Mouse (Mus musculus) stomach, embryonic 15.5 days (tissue): ENCODE data around the gene Spint4. TPM values are rescaled to one million over a fixed set of nuclear protein-coding genes. Genes with fewer than 3 reads are reported as not detected.
"Not testable (repeated sequence)": the region's sequence is repeated elsewhere in the genome, so short reads cannot be mapped to it uniquely, and the experiment has no call there.

Experiments used
- ATAC-seq: fragments of 200-750 bp; cut with Nextera tagmentation; 2 replicates; pipeline ENCODE4 v1.8.0; 2017; ENCODE audit warnings: low read depth, moderate number of reproducible peaks, moderate TSS enrichment; ENCODE audit not compliant: insufficient read depth, low FRiP score
- H3K27ac ChIP-seq: fragments of 300-500 bp; sonication (generic); 2 replicates; pipeline ENCODE4 v1.5.1; 2015; ENCODE audit warnings: mild to moderate bottlenecking, inconsistent platforms
- H3K27me3 ChIP-seq: fragments of 300-500 bp; sonication (generic); replicated peaks from 2 replicates; pipeline ENCODE4 v1.6.1; 2015; ENCODE audit warnings: inconsistent platforms
- H3K36me3 ChIP-seq: fragments of 300-500 bp; sonication (generic); 2 replicates; pipeline ENCODE4 v1.6.1; 2015; ENCODE audit warnings: inconsistent platforms
- H3K4me1 ChIP-seq: fragments of 300-500 bp; sonication (generic); 2 replicates; pipeline ENCODE4 v1.6.1; 2015; ENCODE audit warnings: inconsistent platforms
- H3K4me2 ChIP-seq: fragments of 300-500 bp; sonication (generic); 2 replicates; pipeline ENCODE4 v1.6.1; 2015; ENCODE audit warnings: mild to moderate bottlenecking, inconsistent platforms
- H3K4me3 ChIP-seq: fragments of 300-500 bp; sonication (generic); replicated peaks from 2 replicates; pipeline ENCODE4 v1.5.1; 2015; ENCODE audit warnings: inconsistent platforms
- H3K9ac ChIP-seq: fragments of 300-500 bp; sonication (generic); 2 replicates; pipeline ENCODE4 v1.6.1; 2015; ENCODE audit warnings: inconsistent platforms
- H3K9me3 ChIP-seq: fragments of 300-500 bp; sonication (generic); 2 replicates; pipeline ENCODE4 v1.6.1; 2016; ENCODE audit warnings: inconsistent platforms
- WGBS: fragments of 180-500 bp; shearing (Covaris S2); methylation state at CpG from one replicate; pipeline ENCODE4 v1.1.7; 2015; 5-methylcytosine and 5-hydroxymethylcytosine counted together
- polyA plus RNA-seq: library from polyadenylated mRNA; unstranded; fragments of >200 nt; fragmentation: Nextera tagmentation; extraction: Ambion mirVana; gene quantifications from 2 replicates; pipeline ENCODE4 v1.2.1, GENCODE M21; 2015

The Spint4 gene
- polyA plus RNA-seq, 1 experiment from 2014 or later, result not detected

DNA sequence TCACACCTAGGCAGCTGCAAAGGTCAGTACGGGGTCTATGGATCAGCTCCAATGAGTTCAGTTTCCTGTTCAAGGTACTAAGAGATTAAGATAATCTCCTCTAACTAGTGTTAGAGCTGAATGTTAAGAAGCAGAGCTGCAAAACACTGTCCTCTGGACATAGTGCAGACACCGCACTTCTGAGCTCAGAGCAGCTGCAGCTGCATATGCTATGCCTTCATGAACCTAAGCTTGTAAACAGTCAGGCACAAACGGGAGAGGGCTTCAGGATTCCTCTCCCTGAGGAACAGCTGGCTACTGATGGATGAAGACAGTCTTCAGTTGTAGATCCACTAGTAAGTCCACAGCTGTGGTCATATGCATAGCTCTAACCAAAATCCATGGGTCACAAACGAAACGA, 2.7 kb downstream of the Spint4 start:
- H3K27me3 ChIP-seq, result no peaks in the 10 kb centered on the region
- 43% methylated on average over 5 of the region's 5 CpGs for WGBS
- no peak; the same call in 1 of the 2 replicates for ATAC-seq
- no peaks in the 10 kb centered on the region for H3K36me3 ChIP-seq
- no peaks in the 10 kb centered on the region for H3K9me3 ChIP-seq
- no peak overlapping the region for H3K9ac ChIP-seq
- no peak overlapping the region for H3K4me3 ChIP-seq
- H3K27ac ChIP-seq, result no peak overlapping the region
- H3K4me1 ChIP-seq, result no peaks in the 10 kb centered on the region
- no peak overlapping the region for H3K4me2 ChIP-seq

DNA sequence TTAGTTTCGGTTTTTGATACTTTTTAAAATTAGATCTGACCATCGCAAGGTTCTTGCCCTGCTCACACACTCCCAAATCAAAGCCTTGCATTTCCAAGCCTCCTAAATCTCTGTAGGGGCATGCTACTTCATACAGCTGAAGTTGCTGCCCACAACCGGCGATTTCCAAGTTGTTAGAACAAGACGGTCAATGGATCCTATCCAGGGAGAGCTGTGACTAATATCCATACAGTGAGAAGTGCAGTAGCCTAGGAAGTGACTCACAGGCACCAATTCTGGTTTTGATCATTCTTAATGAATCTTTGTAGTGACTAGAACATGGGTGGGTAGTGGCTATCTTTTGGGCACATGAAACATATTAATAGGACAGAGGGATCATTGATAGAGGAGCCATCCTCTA, 3.5 kb downstream of the Spint4 start:
- no peak for ATAC-seq
- H3K36me3 ChIP-seq, result no peaks in the 10 kb centered on the region
- WGBS, result 82% methylated on average over 5 of the region's 5 CpGs
- no peaks in the 10 kb centered on the region for H3K9me3 ChIP-seq
- no peak overlapping the region for H3K27ac ChIP-seq
- no peak overlapping the region for H3K4me3 ChIP-seq
- no peaks in the 10 kb centered on the region for H3K27me3 ChIP-seq
- H3K9ac ChIP-seq, result no peak overlapping the region
- no peaks in the 10 kb centered on the region for H3K4me1 ChIP-seq
- no peak overlapping the region for H3K4me2 ChIP-seq

DNA sequence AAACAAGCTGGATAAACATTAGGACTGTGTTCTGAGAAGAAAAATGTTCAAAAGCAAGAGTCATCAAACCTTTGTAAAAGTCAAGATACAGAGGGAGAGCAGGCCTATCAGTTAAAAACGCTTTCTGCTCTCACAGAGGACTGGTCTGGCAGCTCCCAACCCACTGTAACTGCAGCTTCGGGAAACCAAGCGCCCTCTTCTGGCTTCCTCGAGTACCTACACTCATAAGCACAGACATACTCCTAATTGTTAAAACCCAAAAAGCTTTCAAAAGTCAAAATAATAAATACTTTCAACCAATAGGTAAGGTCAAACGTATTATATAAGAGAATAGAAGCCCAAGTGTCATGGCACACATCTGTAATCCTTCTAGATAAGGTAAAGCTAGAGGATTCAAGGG, 5.9 kb downstream of the Spint4 start:
- no peak overlapping the region for H3K9ac ChIP-seq
- 81% methylated on average over 5 of the region's 5 CpGs for WGBS
- H3K4me1 ChIP-seq, result no peaks in the 10 kb centered on the region
- H3K9me3 ChIP-seq, result no peaks in the 10 kb centered on the region
- H3K36me3 ChIP-seq, result no peaks in the 10 kb centered on the region
- no peak overlapping the region for H3K4me3 ChIP-seq
- H3K27me3 ChIP-seq, result no peaks in the 10 kb centered on the region
- no peak overlapping the region for H3K27ac ChIP-seq
- no peak overlapping the region for H3K4me2 ChIP-seq
- ATAC-seq, result no peak

DNA sequence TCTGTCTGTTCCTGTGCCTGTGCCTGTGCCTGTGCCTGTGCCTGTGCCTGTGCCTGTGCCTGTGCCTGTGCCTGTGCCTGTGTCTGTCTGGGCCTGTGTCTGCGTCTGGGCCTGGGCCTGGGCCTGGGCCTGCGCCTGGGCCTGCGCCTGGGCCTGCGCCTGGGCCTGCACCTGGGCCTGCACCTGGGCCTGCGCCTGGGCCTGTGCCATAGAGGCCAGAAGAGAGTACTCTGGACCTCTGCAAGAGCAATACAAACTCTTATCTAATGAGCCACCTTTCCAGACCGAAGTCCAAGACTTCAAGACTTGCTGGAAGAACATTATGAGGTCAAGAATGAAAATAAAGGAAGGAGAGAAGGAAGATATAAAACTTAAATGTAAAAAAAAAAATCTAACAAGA, 7.0 kb downstream of the Spint4 start:
- Histone ChIP-seq H3K27me3 (no peaks in the 10 kb centered on the region), H3K4me1 (no peaks in the 10 kb centered on the region), H3K27ac (no peak overlapping the region), H3K9me3 (no peaks in the 10 kb centered on the region), H3K4me3 (no peak overlapping the region), H3K36me3 (no peaks in the 10 kb centered on the region), H3K4me2 (no peak overlapping the region), H3K9ac (no peak overlapping the region)
- 92% methylated on average over 6 of the region's 6 CpGs for WGBS
- no peak for ATAC-seq

DNA sequence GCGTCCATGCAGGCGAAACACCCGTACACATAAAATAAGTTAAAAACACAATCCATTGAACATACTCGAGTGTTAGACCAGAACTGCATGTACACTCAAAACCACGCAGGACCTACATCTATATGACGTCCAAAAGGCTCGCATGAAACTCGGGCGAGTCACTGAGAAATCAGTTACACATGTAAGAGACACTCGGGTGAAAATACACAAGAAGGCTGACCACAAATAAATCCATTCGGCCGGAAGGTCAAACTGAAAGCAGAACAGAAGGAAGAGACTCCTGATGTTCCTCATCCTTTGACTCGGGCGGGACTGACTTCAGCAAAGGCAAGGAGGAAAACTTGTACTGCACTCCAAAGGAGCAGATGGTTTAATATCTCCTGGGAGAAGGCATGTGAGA, 7.7 kb downstream of the Spint4 start:
- ATAC-seq, result no peak
- Histone ChIP-seq H3K4me3 (no peak overlapping the region), H3K36me3 (no peaks in the 10 kb centered on the region), H3K27ac (no peak overlapping the region), H3K4me2 (no peak overlapping the region), H3K9ac (no peak overlapping the region), H3K27me3 (no peaks in the 10 kb centered on the region), H3K4me1 (no peaks in the 10 kb centered on the region), H3K9me3 (no peaks in the 10 kb centered on the region)
- WGBS, result 85% methylated on average over 14 of the region's 14 CpGs

DNA sequence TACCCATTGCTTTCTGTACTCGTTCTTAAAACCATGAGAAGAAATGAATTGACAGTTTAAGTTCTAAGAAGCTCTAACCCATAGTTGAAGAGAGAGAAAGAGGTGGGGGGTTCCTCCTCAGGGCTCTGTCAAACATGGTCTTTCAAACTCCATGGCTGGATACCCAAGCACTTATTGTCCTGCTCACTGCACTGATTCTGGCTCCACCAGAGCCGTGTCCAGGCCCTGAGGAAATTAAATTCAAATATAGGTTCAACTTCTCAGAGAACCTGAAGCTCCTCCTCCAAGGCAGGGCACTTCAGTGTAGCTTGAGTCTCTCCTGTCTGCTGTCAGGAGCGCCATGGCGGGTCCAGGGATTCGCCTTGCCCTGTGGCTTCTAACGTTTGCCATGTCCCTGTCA, 16.7 kb downstream of the Spint4 start, which contains the start of gene Spint5:
Gene Spint5 (plus strand): TSS at position 301 of the 400 bp plus-strand sequence.
- ATAC-seq, result no peak
- Histone ChIP-seq H3K36me3 (no peaks in the 10 kb centered on the region), H3K9me3 (no peaks in the 10 kb centered on the region), H3K4me3 (no peak within 1 kb of the TSS), H3K4me2 (no peak within 1 kb of the TSS), H3K9ac (no peak within 1 kb of the TSS), H3K27me3 (no peaks in the 10 kb centered on the region), H3K4me1 (no peaks in the 10 kb centered on the region), H3K27ac (no peak within 1 kb of the TSS)
- WGBS, result 70% methylated on average over 6 of the region's 6 CpGs

DNA sequence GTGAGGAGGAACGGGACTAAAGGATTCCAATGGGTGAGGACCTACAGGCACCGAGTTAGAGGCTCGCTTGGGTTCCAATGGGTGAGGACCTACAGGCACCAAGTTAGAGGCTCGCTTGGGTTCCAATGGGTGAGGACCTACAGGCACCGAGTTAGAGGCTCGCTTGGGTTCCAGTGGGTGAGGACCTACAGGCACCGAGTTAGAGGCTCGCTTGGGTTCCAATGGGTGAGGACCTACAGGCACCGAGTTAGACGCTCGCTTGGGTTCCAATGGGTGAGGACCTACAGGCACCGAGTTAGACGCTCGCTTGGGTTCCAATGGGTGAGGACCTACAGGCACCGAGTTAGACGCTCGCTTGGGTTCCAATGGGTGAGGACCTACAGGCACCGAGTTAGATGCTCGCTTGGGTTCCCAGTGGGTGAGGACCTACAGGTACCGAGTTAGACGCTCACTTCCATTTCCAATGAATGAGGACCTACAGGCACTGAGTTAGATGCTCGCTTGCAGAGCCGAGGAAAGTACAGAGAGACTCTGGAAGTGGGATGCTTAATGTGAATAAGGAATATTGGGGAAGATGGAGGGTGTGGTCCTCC, 18.0 kb downstream of the Spint4 start:
- 89% methylated on average over 23 of the region's 23 CpGs for WGBS
- H3K9me3 ChIP-seq, H3K4me3 ChIP-seq, H3K4me1 ChIP-seq, H3K27ac ChIP-seq, H3K4me2 ChIP-seq, ATAC-seq, H3K36me3 ChIP-seq, H3K27me3 ChIP-seq, H3K9ac ChIP-seq: not testable (repeated sequence)

DNA sequence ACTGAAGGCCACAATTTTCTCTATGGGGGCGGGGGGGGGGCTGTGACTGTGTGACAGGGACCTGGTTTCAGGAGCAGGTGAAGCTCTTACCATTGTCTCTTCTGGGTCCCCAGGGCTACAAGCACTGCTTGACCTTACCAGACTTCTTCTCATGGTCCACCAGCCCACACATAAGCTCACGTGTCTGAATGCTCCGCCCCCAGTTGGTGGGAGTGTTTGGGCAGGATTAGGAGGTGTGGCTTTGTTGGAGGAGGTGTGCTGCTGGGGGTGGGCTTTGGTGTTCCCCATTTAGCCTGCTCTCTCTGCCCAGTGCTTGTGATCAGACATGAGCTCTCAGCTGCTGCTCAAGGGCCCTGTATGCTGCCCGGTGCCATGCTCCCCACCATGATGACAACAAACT, 25.0 kb downstream of the Spint4 start:
- no peak for ATAC-seq
- H3K4me3 ChIP-seq, result no peak overlapping the region

DNA sequence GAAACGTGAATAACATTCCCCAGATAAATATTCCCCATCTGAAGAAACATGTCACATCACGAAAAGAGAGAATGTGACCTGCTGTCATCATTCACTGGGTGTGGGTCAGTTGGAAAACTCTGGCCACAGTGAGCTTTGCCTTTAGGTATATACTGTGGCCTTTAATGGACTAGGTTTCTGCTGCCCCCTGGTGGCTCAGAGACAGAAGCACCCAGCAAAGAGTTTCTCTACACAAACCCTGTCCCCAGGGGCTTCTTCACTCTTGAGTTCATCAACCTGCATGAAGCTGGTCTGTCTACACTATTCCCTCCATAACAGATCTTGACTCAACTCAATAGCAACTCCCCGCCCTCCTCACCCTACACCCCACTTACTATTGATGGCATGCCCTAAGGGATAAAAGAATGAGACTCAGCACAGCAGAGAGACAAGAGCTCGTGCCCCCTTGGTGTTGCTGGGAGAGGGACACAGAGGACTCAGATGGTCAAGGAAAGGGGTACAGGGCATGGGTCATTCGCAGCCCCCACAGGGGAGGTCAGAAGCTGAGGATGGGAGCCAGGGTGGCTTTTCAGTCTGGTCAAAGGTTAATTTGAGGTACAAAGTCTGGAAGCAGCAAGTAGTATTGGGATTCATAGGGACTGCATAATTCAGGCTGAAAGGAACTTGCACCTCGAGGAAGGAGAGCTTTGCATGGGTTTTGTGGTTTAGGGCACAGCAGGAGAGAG, 27.8 kb downstream of the Spint4 start:
- H3K4me1 ChIP-seq, result no peaks in the 10 kb centered on the region
- H3K9me3 ChIP-seq, result no peaks in the 10 kb centered on the region
- no peaks in the 10 kb centered on the region for H3K27me3 ChIP-seq
- H3K9ac ChIP-seq, result no peak overlapping the region
- peak; percentile 53; the same call in 1 of the 2 replicates for ATAC-seq
- no peaks in the 10 kb centered on the region for H3K36me3 ChIP-seq
- no peak overlapping the region for H3K4me3 ChIP-seq
- H3K27ac ChIP-seq, result no peak overlapping the region
- no peak overlapping the region for H3K4me2 ChIP-seq
- 20% methylated on average over 6 of the region's 6 CpGs for WGBS

More for the DNA sequence above, 25.0 kb downstream of the Spint4 start:
- Histone ChIP-seq H3K36me3 (no peaks in the 10 kb centered on the region), H3K4me2 (no peak overlapping the region), H3K27ac (no peak overlapping the region), H3K27me3 (no peaks in the 10 kb centered on the region), H3K9ac (no peak overlapping the region), H3K9me3 (no peaks in the 10 kb centered on the region), H3K4me1 (no peaks in the 10 kb centered on the region)
- WGBS, result 57% methylated on average over 4 of the region's 4 CpGs

DNA sequence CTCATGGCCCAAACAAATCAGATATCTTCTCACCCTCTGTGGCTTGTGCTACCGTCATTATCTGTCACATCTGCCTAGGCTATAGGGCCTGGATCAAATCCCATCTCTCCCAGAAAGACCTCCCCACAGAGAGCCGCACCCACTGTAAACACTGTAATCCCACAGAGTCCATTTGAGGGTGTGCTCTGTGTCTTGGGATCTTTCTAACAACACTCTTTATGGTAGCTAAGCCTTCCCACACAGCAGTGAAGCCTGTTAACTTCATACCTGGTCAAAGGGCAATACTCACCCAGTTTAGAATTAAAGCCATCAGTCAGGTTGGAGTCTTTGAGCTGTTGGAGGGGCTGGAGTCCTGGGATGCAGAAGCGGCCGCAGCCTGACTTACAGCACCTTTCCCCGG, 33.4 kb downstream of the Spint4 start:
- Histone ChIP-seq H3K4me2 (no peak overlapping the region), H3K4me1 (0 out of 2 replicates have a peak, but pooled peaks cover 3% of the 10 kb centered on the region), H3K4me3 (no peak overlapping the region), H3K9ac (no peak overlapping the region), H3K9me3 (no peaks in the 10 kb centered on the region), H3K27ac (no peak overlapping the region), H3K27me3 (no peaks in the 10 kb centered on the region), H3K36me3 (no peaks in the 10 kb centered on the region)
- WGBS, result 48% methylated on average over 5 of the region's 5 CpGs
- ATAC-seq, result no peak; the same call in 1 of the 2 replicates

DNA sequence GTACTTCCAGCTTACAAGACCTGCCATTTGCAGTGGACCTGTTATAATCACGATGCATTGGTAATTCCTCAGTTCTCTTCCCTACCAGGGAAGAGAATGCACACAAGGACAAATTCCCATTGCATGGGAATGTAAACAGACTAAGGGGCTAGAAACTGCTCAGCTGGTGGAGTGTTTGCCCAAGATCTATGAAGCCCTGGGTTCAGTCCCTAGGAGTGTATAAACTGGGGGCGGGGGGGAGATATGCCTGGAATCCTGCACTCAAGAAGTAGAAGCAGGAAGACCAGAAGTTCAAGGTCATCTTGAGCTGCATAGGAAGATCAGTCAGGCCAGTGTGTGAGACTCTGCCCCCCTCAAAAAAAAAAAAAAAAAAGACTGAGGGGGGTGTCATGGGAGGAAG, 35.0 kb downstream of the Spint4 start:
- no peak for ATAC-seq
- Histone ChIP-seq H3K9ac (no peak overlapping the region), H3K36me3 (no peaks in the 10 kb centered on the region), H3K27ac (no peak overlapping the region), H3K9me3 (no peaks in the 10 kb centered on the region), H3K4me1 (0 out of 2 replicates have a peak, but pooled peaks cover 3% of the 10 kb centered on the region), H3K4me2 (no peak overlapping the region), H3K4me3 (no peak overlapping the region), H3K27me3 (no peaks in the 10 kb centered on the region)
- WGBS, result 53% methylated on average over 2 of the region's 2 CpGs

DNA sequence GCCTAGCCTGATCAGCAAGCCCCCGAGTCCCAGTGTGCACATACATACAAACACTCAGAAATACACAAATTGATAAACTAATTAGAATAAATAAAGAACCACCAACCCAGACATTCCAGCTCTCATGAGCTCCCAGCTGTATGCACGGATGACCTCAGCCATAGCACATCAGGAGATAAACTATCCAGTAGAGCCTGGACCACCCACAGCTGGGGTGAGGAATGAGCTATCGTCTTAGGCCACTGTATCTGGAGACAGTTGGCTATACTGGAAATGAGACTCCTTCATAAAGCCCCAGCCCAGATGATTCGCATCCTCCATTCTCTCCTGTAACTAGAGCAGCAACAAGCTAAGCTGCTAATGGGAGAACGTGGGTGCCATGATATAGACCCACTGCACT, 36.5 kb downstream of the Spint4 start:
- Histone ChIP-seq H3K9ac (no peak overlapping the region), H3K36me3 (no peaks in the 10 kb centered on the region), H3K27me3 (no peaks in the 10 kb centered on the region), H3K9me3 (no peaks in the 10 kb centered on the region), H3K4me2 (no peak overlapping the region), H3K4me1 (0 out of 2 replicates have a peak, but pooled peaks cover 3% of the 10 kb centered on the region), H3K27ac (no peak overlapping the region), H3K4me3 (no peak overlapping the region)
- 55% methylated on average over 5 of the region's 5 CpGs for WGBS
- no peak for ATAC-seq
